Mouse (Mus musculus): ENCODE measurements around the gene Gstm7. TPM values are rescaled to one million over a fixed set of nuclear protein-coding genes. Genes with fewer than 3 reads are reported as not detected.
"Not testable (repeated sequence)": the region's sequence is repeated elsewhere in the genome, so short reads cannot be mapped to it uniquely, and the experiment has no call there.

Gene Gstm7
- total RNA-seq, 2 experiments from 2014 or later: 88.4 to 91.6 TPM

- peak; percentile 47 to 66 for DNase-seq (ENCODE audit: low spot score in 2 of 2)
Measured at GRCm38 (mm10) chr3:107939403-107939802, 7.8 kb upstream of the Gstm7 start.

GRCm38 (mm10) chr3:107935888-107936287 is 4.3 kb upstream of the Gstm7 start:
- DNase-seq (ENCODE audit: low spot score in 2 of 2): no peak

GRCm38 (mm10) chr3:107935268-107935667 is 3.7 kb upstream of the Gstm7 start:
- no peak for DNase-seq (ENCODE audit: low spot score in 2 of 2)

GRCm38 (mm10) chr3:107932128-107932527 is 511 bp upstream of the Gstm7 start:
- DNase-seq (ENCODE audit: low spot score in 2 of 2): no peak

GRCm38 (mm10) chr3:107931134-107931533 is 483 bp downstream of the Gstm7 start:
- no peak for DNase-seq (ENCODE audit: low spot score in 2 of 2)

- DNase-seq (ENCODE audit: low spot score in 2 of 2): no peak
Measured at GRCm38 (mm10) chr3:107929731-107930130, 1.9 kb downstream of the Gstm7 start.

GRCm38 (mm10) chr3:107929243-107929642 is 2.4 kb downstream of the Gstm7 start:
- DNase-seq (ENCODE audit: low spot score in 2 of 2): no peak

GRCm38 (mm10) chr3:107928691-107929090 is 2.9 kb downstream of the Gstm7 start:
- no peak for DNase-seq (ENCODE audit: low spot score in 2 of 2)

GRCm38 (mm10) chr3:107927841-107928240 is 3.8 kb downstream of the Gstm7 start:
- DNase-seq (ENCODE audit: low spot score in 2 of 2): no peak

GRCm38 (mm10) chr3:107925335-107925734 is 6.3 kb downstream of the Gstm7 start:
- no peak for DNase-seq (ENCODE audit: low spot score in 2 of 2)

- no peak for DNase-seq (ENCODE audit: low spot score in 2 of 2)
Measured at GRCm38 (mm10) chr3:107920348-107920747, 11.3 kb downstream of the Gstm7 start.

GRCm38 (mm10) chr3:107917783-107918408 is 13.7 kb downstream of the Gstm7 start:
- peak; percentile 62 to 85 for DNase-seq (ENCODE audit: low spot score in 2 of 2)

GRCm38 (mm10) chr3:107917097-107917496 is 14.5 kb downstream of the Gstm7 start:
- DNase-seq (ENCODE audit: low spot score in 2 of 2): no peak

- DNase-seq (ENCODE audit: low spot score in 2 of 2): no peak
Measured at GRCm38 (mm10) chr3:107916674-107917073, 14.9 kb downstream of the Gstm7 start.

GRCm38 (mm10) chr3:107905942-107906341 is 25.7 kb downstream of the Gstm7 start:
- DNase-seq (ENCODE audit: low spot score in 2 of 2): no peak

- no peak for DNase-seq (ENCODE audit: low spot score in 2 of 2)
Measured at GRCm38 (mm10) chr3:107900955-107901673, 30.5 kb downstream of the Gstm7 start.

- no peak for DNase-seq (ENCODE audit: low spot score in 2 of 2)
Measured at GRCm38 (mm10) chr3:107898691-107899090, 32.9 kb downstream of the Gstm7 start.

- peak; percentile 81 to 86 for DNase-seq (ENCODE audit: low spot score in 2 of 2)
Measured at GRCm38 (mm10) chr3:107895720-107896569, 35.7 kb downstream of the Gstm7 start, which contains the start of gene Gstm5. Gstm5 (plus strand) TSS chr3:107895821.

GRCm38 (mm10) chr3:107895194-107895719 is 36.4 kb downstream of the Gstm7 start:
- DNase-seq (ENCODE audit: low spot score in 2 of 2): no peak

- not testable (repeated sequence) for DNase-seq (ENCODE audit: low spot score in 2 of 2)
Measured at GRCm38 (mm10) chr3:107889236-107889635, 42.4 kb downstream of the Gstm7 start.
